Comparison of ENCODE assay signal across 14 mouse cellular contexts in genomic region chr16:56012789-56013743, GRCm38 (mm10). TPM values are rescaled to one million over a fixed set of nuclear protein-coding genes. Genes with fewer than 3 reads are reported as not detected.
A peak's percentile ranks its signal among the peaks of the same experiment; 100 is the strongest.
DNase-seq lines count a peak whose midpoint lies in the region; ATAC-seq and TF ChIP-seq lines count a peak whose summit lies in the region.
"Had no signal": no experiment of that assay in that cellular context is flagged by ENCODE, and none has a peak within 500 bp of the region (broad histone marks: within the 10 kb centered on the region; RNA-seq: fewer than 3 reads in every experiment).

No protein-coding gene starts in this region.

- no peaks in the 10 kb centered on the region; the same call in 1 of the 2 replicates for H3K36me3 ChIP-seq in heart, adult 2 months (ENCODE audit: control insufficient read depth, insufficient read depth, low read length)
- H3K36me3 ChIP-seq in lung, embryonic 15.5 days = peaks cover 28% of the 10 kb centered on the region

- H3K79me2 ChIP-seq in heart, adult 2 months (replicated peaks; ENCODE audit: control insufficient read depth, insufficient read depth, low read length) = no peaks in the 10 kb centered on the region

- H3K27me3 ChIP-seq in heart, adult 2 months (ENCODE audit: control insufficient read depth, insufficient read depth, low read length) = no peaks in the 10 kb centered on the region
- no peaks in the 10 kb centered on the region for H3K27me3 ChIP-seq in lung, embryonic 15.5 days
- H3K27me3 ChIP-seq: embryonic facial prominence, embryonic 15.5 days; limb, embryonic 15.5 days; megakaryocyte, embryonic 14.5 days had no signal

- WGBS in heart, adult 2 months = 91% methylated on average over 10 of the region's 10 CpGs
- 85% methylated on average over 10 of the region's 10 CpGs for WGBS in lung, embryonic 15.5 days

- no peak overlapping the region for H3K4me3 ChIP-seq in heart, adult 2 months
- no peak overlapping the region for H3K4me3 ChIP-seq in lung, embryonic 15.5 days
- H3K4me3 ChIP-seq: embryonic facial prominence, embryonic 15.5 days; limb, embryonic 15.5 days; megakaryocyte, embryonic 14.5 days had no signal

- DNase-seq in heart, adult 11 months = peak; percentile 84
- no peak for DNase-seq in heart, adult 2 months
- no peak for DNase-seq in lung, postnatal 10 days
- DNase-seq in ZHBTc4 (ENCODE audit: low read depth, low spot score) = peak; percentile 68
- no peak for DNase-seq in frontal cortex, adult 2 months (ENCODE audit: extremely low spot score in 1 of 2, low spot score in 1 of 2)
- DNase-seq: cerebellum, adult 9-10 months; gastrocnemius, postnatal 10 days; kidney, adult 11 months had no signal

- H3K9ac ChIP-seq in heart, adult 2 months (ENCODE audit: low read depth, low read length) = no peak overlapping the region
- H3K9ac ChIP-seq in lung, embryonic 15.5 days = no peak overlapping the region
- H3K9ac ChIP-seq: embryonic facial prominence, embryonic 15.5 days; limb, embryonic 15.5 days had no signal

- TF ChIP-seq EP300 in heart, adult 2 months (IDR thresholded peaks at IDR 0.05; ENCODE audit: insufficient read depth, low read depth, low read length) = no peak

- TF ChIP-seq POLR2A in heart, adult 2 months (IDR thresholded peaks at IDR 0.05; ENCODE audit: insufficient read depth, low read depth, low read length) = no peak

- ATAC-seq in lung, embryonic 15.5 days (ENCODE audit: borderline replicate concordance, extremely low read depth, low FRiP score, low TSS enrichment) = peak; percentile 46; the same call in 1 of the 2 replicates
- ATAC-seq in megakaryocyte, adult 5-6 weeks (ENCODE audit: poor library complexity, severe bottlenecking) = 0 out of 2 replicates have a peak, but pooled peaks have one; percentile 27
- ATAC-seq in monocyte, adult 5-6 weeks (replicated peaks; ENCODE audit: insufficient number of reproducible peaks, low FRiP score, low TSS enrichment, poor library complexity, severe bottlenecking) = no peak

- TF ChIP-seq CTCF in heart, adult 2 months (IDR thresholded peaks at IDR 0.05) = no peak

- H3K27ac ChIP-seq in heart, adult 2 months = no peak overlapping the region
- no peak overlapping the region for H3K27ac ChIP-seq in lung, embryonic 15.5 days
- H3K27ac ChIP-seq: embryonic facial prominence, embryonic 15.5 days; limb, embryonic 15.5 days had no signal

- intact Hi-C loops in heart, adult 2 months (cut with DNase I) = no loop called here

- no peaks in the 10 kb centered on the region for H3K9me3 ChIP-seq in lung, embryonic 15.5 days
- H3K9me3 ChIP-seq: embryonic facial prominence, embryonic 15.5 days; limb, embryonic 15.5 days had no signal

- H3K4me2 ChIP-seq in lung, embryonic 15.5 days = no peak overlapping the region
- H3K4me2 ChIP-seq: embryonic facial prominence, embryonic 15.5 days; limb, embryonic 15.5 days had no signal

- H3K4me1 ChIP-seq in heart, adult 2 months (ENCODE audit: control insufficient read depth, insufficient read depth, low read length) = no peaks in the 10 kb centered on the region
- H3K4me1 ChIP-seq in lung, embryonic 15.5 days = no peaks in the 10 kb centered on the region
- H3K4me1 ChIP-seq: embryonic facial prominence, embryonic 15.5 days; limb, embryonic 15.5 days had no signal

RNA-seq across cellular contexts. Expression of gene Pcnp, which starts 16.5 kb away (rescaled TPM):
- total RNA-seq in heart, adult 2 months (2021) = 10 to 100 TPM; 47.1 to 50.7 TPM
- 15.1 and 30.1 TPM in 2 replicates for polyA plus RNA-seq in heart, adult 2 months (2012; rRNA removed)
- polyA plus RNA-seq in lung, embryonic 15.5 days (2015; fragmentation: Nextera tagmentation; extraction: Ambion mirVana) = 233 and 240 TPM in 2 replicates
- total RNA-seq in megakaryocyte, adult 5-6 weeks (2015) = 85.2 and 88.2 TPM in 2 replicates
- total RNA-seq in megakaryocyte, adult 5-6 weeks (2017) = 97.0 and 104 TPM in 2 replicates
- 107 to 153 TPM (median 130 TPM) in 3 replicates for total RNA-seq in monocyte, adult 5-6 weeks (2017)
- 135 and 138 TPM in 2 replicates for polyA plus RNA-seq in frontal cortex, adult 2 months (2012; rRNA removed)

RNA-seq across cellular contexts. Expression of gene Trmt10c, which starts 24.6 kb away (rescaled TPM):
- 10 to 100 TPM; 12.0 TPM for total RNA-seq in heart, adult 2 months (2021)
- polyA plus RNA-seq in heart, adult 2 months (2012; rRNA removed) = 2.5 and 4.2 TPM in 2 replicates
- polyA plus RNA-seq in lung, embryonic 15.5 days (2015; fragmentation: Nextera tagmentation; extraction: Ambion mirVana) = 25.4 TPM in 2 replicates
- total RNA-seq in megakaryocyte, adult 5-6 weeks (2015) = 14.4 and 15.1 TPM in 2 replicates
- 20.2 and 20.9 TPM in 2 replicates for total RNA-seq in megakaryocyte, adult 5-6 weeks (2017)
- 26.5 to 36.3 TPM (median 32.0 TPM) in 3 replicates for total RNA-seq in monocyte, adult 5-6 weeks (2017)
- polyA plus RNA-seq in frontal cortex, adult 2 months (2012; rRNA removed) = 6.6 and 7.0 TPM in 2 replicates

RNA-seq across cellular contexts. Expression of gene Senp7, which starts 35.1 kb away (rescaled TPM):
- total RNA-seq in heart, adult 2 months (2021) = 10 to 100 TPM; 14.4 to 15.6 TPM
- polyA plus RNA-seq in heart, adult 2 months (2012; rRNA removed) = 2.9 and 6.1 TPM in 2 replicates
- 26.2 and 27.0 TPM in 2 replicates for polyA plus RNA-seq in lung, embryonic 15.5 days (2015; fragmentation: Nextera tagmentation; extraction: Ambion mirVana)
- 25.8 and 31.5 TPM in 2 replicates for total RNA-seq in megakaryocyte, adult 5-6 weeks (2015)
- total RNA-seq in megakaryocyte, adult 5-6 weeks (2017) = 28.8 and 33.0 TPM in 2 replicates
- total RNA-seq in monocyte, adult 5-6 weeks (2017) = 26.3 to 54.9 TPM (median 30.8 TPM) in 3 replicates
- polyA plus RNA-seq in frontal cortex, adult 2 months (2012; rRNA removed) = 25.6 and 28.5 TPM in 2 replicates

RNA-seq across cellular contexts. Expression of gene Zbtb11, which starts 39.4 kb away (rescaled TPM):
- total RNA-seq in heart, adult 2 months (2021) = 10 to 100 TPM; 10.3 to 11.2 TPM
- 2.3 and 4.5 TPM in 2 replicates for polyA plus RNA-seq in heart, adult 2 months (2012; rRNA removed)
- 17.9 and 18.2 TPM in 2 replicates for polyA plus RNA-seq in lung, embryonic 15.5 days (2015; fragmentation: Nextera tagmentation; extraction: Ambion mirVana)
- 14.9 and 18.9 TPM in 2 replicates for total RNA-seq in megakaryocyte, adult 5-6 weeks (2015)
- total RNA-seq in megakaryocyte, adult 5-6 weeks (2017) = 25.0 TPM in 2 replicates
- total RNA-seq in monocyte, adult 5-6 weeks (2017) = 40.7 to 58.5 TPM (median 42.8 TPM) in 3 replicates
- 25.3 and 26.8 TPM in 2 replicates for polyA plus RNA-seq in frontal cortex, adult 2 months (2012; rRNA removed)

RNA-seq across cellular contexts. Expression of gene Rpl24, which starts 47.0 kb away (rescaled TPM):
- 100 to 1,000 TPM; 494 to 591 TPM for total RNA-seq in heart, adult 2 months (2021)
- 185 and 205 TPM in 2 replicates for polyA plus RNA-seq in heart, adult 2 months (2012; rRNA removed)
- 687 and 756 TPM in 2 replicates for polyA plus RNA-seq in lung, embryonic 15.5 days (2015; fragmentation: Nextera tagmentation; extraction: Ambion mirVana)
- 891 and 940 TPM in 2 replicates for total RNA-seq in megakaryocyte, adult 5-6 weeks (2015)
- 1,387 and 1,407 TPM in 2 replicates for total RNA-seq in megakaryocyte, adult 5-6 weeks (2017)
- 492 to 553 TPM (median 534 TPM) in 3 replicates for total RNA-seq in monocyte, adult 5-6 weeks (2017)
- 426 and 475 TPM in 2 replicates for polyA plus RNA-seq in frontal cortex, adult 2 months (2012; rRNA removed)

Comparison
In these comparisons a context has a peak if more than half of its experiments do, and no peak if none do; other contexts are left out.
1. DNase-seq: peak in heart, adult 11 months (single experiment) and ZHBTc4 (single experiment); none in heart, adult 2 months (0 of 2), lung, postnatal 10 days (single experiment) and frontal cortex, adult 2 months (0 of 2).